Mouse (Mus musculus) liver (tissue): ENCODE measurements around the gene Oser1.
"Not testable (repeated sequence)": the region's sequence is repeated elsewhere in the genome, so short reads cannot be mapped to it uniquely, and the experiment has no call there.

Source experiments
- DNase-seq: peaks from one replicate; pipeline ENCODE4 v3.0.0-alpha.2; 2020; ENCODE audit warnings: mixed read lengths

Gene Oser1

DNA sequence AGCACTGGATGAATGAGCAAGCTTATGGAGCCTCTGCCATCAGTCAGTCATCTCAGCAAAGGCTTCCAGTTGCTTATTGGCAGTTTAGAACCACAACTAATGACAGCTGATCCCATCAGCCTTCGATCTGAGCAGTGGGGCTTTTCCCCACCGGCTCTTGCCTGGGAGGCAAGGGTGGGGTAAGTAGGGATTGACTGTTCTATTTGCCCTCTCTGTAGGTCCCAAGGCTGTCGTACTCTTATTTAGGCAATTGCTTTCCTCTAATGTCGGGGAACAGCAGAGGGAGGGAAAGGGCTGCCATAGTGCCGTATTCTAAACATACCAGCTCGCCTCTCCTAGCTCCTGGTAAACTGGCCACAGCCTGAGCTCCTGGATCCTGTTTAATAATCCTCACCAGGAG lies at the start of gene Oser1:
TSS of gene Oser1 (minus strand) at position 101 of the 400 bp plus-strand sequence.
- no peak for DNase-seq

GRCm38 (mm10) chr2:163472466-163472851 lies 48.0 kb upstream of the Oser1 start, which contains the start of gene Fitm2:
Fitm2 (minus strand) TSS chr2:163472629.
- peak; percentile 96 for DNase-seq

DNA sequence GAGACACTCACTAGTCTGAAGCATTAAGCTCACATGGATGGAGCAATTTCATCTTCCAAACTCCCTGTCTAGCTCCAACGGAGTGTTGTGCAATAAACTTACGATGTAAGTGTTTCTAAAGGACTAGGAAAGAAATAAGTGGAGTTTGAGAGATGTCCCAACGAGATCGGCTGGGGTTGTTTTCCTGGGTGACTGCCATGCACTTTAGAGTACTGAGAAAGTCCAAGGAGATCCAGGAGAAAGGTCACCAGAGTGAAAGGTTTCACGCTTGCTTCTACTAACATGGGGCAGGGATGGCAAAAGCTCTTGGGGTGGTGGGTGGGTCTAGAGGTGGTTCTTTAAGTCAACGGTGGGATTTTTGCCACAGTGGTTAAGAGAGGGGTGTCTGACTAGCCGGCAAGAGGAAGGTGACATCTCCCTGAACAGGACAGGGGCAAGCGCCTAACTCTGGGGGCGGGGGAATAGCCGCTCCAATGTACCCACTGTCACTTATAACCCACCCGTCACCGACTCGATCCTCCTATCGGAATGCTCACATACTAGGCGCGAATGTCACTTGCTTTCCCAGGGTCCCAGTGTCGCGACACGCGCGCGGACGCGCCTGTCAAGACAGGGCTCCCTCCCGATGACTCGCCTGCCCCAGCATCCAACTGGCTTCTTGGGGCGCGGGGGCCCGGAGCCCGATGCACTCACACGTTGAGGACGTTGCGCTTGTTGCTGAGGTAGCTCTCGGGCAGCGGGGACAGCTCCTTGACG lies 47.4 kb upstream of the Oser1 start:
- no peak for DNase-seq

DNA sequence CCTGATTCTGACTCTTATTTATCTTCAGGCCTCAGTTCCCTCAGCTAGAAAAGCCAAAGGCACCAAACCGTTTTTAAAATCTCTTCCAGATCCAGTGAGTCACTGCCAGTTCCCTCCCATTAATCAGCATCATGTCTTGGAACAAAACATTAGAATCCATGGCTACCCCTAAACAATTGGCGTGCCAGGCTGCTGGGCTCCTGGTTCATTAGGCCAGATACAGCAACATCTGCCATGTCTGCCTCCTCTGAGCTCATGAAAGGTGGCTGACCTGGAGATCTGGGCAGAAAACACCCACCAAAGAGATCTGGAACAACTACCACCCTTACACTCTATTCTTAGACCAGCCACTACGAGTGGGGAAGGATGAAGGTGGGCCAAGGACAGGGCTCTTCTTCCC lies 46.6 kb upstream of the Oser1 start:
- DNase-seq = no peak

DNA sequence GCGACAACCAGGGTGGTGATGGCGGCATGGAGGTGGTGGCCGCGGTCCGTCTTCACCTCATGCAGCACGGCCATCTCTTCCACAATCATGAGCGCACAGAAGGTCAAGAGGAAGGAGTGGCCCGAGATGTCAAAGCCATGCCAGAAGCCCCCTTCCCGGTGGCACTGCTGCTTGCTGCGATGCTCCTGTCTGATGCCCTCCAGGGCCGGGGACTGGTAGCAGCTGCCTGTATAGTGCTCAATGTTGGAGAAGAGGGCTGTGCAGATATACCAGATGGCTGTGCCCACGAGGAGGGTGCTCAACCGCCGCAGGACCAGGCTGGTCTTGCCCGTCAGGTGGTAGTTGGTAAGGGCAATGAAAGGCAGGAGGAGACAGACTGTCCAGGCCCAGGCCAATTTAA lies 45.2 kb upstream of the Oser1 start:
- no peak for DNase-seq

GRCm38 (mm10) chr2:163468866-163469265 lies 44.4 kb upstream of the Oser1 start:
- DNase-seq = no peak

DNA sequence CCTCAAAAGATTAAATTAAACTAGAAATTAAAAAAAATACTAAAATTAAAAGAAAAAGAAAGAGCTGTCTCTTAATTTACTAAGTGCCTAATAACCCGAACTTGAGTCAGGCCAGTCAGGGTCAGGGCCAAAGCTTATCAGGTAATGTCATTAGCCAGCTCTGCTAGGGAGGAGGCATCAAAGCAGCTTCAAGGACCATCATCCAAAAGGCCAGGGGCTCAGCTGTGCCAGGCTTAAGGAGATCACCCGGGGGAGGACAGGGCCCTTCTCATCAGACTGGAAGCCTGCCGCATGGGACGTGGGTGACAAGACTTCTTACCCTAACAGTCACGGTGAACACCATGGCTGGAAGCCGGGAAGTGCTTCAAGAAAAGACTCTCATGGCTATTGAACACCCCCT lies 43.1 kb upstream of the Oser1 start:
- DNase-seq = no peak

GRCm38 (mm10) chr2:163466771-163467170 lies 42.3 kb upstream of the Oser1 start:
- no peak for DNase-seq

DNA sequence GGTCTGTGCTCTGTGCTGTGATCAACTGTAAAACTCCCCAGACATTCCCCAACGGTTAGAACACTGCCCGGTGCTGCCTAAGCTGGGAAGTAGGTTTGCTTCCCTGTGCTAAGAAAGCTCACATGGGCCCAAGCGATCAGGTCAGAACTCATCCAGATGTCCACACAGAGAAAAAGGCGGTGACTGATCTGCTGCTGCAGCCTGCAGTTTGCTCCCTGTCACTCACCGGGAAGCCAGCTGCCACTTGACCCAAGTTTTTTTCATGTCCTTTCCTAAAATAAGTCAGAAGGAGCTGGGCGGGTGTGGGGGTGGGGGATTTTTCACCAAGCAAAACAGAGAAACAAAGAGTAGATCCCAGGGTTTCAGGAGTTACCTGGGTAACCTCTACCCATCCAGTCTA lies 40.1 kb upstream of the Oser1 start:
- no peak for DNase-seq

GRCm38 (mm10) chr2:163463998-163464397 lies 39.5 kb upstream of the Oser1 start:
- no peak for DNase-seq

- no peak for DNase-seq
Observed at GRCm38 (mm10) chr2:163463251-163463769, 38.8 kb upstream of the Oser1 start.

DNA sequence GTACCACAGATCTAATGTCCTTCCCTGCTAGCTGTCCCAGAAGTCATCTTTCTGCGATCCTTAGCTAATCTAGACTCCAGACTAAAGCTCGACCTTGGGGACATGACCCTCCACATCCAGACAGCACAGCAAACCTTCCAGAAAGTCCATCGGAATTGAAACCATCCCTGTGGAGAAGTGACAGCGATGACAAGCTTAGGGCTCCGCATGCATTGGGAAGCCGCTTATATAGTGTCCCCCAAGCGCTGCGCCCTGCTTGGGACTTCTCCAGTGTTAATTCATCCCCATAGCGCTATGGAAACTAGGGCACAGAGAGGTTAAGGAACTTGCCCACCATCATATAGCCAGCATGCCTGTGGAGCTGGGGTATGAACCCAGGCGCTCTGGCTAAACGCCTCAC lies 38.3 kb upstream of the Oser1 start:
- no peak for DNase-seq

DNA sequence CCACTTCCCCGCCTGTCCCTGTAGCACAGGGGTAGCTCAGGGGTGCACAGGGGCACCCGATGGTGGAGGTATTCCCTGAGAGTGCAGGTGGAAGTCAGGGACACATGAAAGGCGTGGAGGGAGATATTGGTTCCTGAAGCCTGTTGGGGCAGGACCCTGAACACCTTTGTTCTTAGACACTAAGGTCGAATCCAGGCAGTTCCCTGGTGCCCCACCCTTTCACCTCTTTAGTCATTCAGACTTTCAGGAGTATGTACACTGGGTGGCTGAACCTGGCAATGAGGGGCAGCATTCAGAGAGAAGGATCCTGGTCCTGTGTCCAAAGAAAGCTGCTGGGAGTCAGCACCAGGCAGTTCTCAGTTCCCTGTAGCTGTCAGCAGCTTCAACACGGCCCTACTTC lies 37.9 kb upstream of the Oser1 start:
- DNase-seq = no peak

DNA sequence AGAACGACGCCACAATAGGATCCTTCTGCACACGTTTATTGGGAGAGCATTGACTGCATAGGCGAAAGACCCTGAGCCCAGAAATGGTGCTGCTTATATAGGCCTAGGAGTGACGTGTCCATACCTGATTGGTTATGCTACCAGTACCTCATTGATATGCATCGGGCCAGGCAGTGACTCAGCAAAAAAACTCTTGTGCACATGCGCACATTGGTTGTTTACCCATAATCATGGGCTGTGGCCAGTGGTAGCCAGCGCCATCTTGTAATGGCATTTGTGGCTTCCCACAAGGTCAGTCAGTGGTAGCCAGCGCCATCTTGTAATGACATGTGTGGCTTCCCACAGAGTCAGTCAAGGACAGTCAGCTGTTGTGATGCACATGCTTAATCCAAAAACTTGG lies 36.8 kb upstream of the Oser1 start:
- not testable (repeated sequence) for DNase-seq

DNA sequence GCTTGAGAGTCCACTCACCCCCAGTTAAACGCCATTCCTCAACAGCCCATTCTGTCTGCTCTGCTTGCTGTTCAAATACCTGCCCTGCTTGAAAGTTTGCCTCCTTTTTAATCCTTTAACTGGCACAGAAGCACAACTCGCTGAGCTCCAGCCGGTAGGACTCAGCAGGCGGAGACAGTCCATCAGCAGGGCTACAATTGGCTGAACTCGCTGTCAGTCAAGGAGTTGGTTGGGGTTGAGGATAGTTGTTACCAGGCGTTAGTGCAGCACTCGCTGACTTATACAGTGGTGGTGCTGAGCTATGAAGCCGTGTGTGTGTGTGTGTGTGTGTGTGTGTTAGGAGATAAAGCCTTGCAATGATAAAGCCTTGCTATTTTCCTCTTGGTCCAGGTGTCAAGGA lies 36.1 kb upstream of the Oser1 start:
- no peak for DNase-seq

GRCm38 (mm10) chr2:163459380-163459779 lies 34.9 kb upstream of the Oser1 start:
- no peak for DNase-seq

DNA sequence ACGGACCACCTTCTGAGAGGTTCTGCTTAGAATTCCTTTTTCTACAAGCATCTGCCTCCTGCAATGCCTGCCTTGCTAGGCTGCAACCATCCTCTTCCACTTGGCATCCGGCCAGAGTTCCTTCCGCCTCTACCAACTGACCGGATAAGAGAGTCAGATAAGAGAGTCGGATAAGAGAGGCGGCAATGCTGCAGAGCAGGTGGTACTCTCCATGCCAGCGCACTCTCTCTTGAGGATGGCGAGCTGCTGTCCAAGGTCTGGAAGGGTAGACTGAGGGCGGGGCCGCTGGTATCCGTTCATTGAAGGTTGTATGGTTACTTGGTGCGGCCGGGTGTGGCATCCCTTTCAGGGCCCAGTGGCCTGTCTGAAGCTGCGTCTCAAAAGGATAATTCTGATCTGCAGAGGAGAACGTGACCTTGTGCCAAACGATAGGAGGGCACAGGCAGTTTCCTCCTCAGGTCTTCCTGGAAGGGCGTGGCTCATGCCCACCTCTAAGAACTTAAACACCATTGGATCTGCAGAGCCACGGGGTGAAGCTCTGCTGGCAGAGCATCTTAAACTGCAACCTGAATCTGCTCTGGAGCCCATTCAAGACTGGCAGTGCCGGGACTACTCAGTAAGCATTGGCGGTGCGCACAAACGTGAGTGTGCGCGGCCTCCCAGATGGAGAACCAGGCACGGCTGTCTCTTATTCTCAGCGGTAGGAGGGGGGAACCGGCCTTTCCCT lies 34.2 kb upstream of the Oser1 start:
- no peak for DNase-seq

DNA sequence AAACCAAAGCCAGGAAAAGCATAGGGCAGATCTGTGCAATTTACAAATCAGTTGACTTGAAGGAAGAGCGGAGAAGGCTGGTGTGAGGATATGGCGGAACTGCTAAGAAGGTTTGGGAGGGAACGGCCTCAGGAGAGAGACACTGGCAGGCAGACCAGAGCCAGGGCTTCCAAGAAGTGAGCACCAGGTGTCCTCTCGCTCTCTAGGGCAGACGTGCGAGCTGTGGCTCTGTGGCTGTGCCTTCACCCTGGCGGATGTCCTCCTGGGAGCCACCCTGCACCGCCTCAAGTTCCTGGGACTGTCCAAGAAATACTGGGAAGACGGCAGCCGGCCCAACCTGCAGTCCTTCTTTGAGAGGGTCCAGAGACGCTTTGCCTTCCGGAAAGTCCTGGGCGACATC lies 28.9 kb upstream of the Oser1 start:
- DNase-seq = no peak

GRCm38 (mm10) chr2:163452738-163453137 lies 28.2 kb upstream of the Oser1 start:
- DNase-seq = no peak

DNA sequence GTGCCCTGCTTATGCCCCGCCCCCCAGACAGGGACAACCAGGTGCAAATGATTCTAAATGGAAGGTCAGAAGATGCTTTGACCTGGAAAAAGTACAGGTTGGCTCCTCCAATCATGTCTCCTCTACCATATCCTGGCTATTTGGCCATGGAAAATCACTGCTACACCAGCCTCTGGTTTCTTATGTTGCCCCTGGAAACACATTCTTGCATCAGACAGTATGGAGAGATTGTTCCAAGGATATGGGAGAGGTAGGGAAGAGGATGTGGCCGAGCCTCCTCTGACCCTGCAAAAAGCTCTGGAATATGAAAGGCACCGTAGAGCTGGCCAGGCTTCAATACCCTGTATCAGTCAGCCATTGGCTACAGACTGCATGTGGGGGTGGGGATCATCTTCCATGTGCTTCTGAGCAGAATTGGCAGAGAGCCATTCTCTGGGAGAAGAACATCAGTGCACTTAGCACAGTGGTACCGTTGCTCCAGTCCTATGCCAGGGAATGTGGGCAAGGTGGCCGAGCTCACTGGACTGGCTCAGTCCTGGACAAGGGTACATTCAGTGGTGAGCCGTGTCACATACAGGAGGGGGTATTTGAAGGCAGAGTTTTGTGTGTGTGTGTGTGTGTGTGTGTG lies 26.3 kb upstream of the Oser1 start:
- DNase-seq = no peak

DNA sequence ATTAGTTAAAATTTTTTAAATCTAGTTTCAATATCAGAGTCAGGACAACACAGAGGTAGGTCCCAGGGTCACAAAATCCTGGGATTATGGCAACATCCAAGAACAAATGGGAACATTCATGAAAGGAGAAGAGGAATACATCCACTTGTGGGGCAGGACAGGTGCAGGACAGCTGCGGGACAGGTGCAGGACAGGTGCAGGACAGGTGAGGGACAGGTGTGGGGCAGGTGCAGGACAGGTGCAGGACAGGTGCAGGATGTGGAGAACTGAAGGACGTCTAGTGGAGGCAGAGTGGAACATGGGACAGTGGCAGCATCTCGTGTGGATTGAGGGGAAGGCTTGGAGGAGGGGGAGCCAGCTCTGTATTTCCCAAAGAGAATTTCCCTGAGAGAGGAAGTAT lies 24.8 kb upstream of the Oser1 start:
- DNase-seq = no peak

DNA sequence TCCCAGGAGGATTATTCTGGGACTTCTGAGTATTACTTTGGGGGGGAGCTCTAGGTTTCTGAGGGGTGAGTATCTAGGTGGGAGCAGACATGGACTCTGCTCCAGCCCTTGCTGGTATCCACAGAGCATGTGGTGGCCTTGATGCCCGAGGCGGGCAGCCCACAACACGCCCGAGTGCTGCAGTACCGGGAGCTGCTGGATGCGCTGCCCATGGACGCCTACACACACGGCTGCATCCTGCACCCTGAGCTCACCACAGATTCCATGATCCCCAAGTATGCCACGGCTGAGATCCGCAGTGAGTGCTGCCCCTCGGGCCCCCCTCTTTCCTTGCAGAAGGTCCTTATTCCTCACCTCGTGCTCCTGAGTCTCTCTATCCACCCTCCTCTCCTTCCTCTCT lies 22.9 kb upstream of the Oser1 start:
- no peak for DNase-seq

DNA sequence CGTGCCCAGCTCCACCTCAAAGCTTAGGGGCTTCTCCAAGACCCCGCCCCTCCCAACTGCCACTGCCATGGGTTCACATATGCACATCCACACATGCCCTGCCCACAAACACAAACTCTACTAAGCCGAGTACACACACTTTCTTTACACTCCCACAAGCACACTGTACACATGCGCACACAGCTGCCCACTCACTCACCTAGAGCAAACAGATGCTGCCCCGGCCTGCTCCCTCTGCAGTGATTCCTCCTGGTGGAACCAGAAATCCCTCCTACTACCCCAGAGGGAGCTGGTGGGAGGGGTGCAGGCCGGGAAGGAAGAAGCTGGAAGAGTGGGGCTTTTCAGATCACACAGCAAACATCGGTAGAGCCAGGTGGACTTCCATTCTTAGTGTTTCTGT lies 19.5 kb upstream of the Oser1 start:
- no peak for DNase-seq

GRCm38 (mm10) chr2:163443543-163443942 lies 19.0 kb upstream of the Oser1 start:
- DNase-seq = no peak
